Mouse (Mus musculus): ENCODE data around the gene Gbgt1.

DNA sequence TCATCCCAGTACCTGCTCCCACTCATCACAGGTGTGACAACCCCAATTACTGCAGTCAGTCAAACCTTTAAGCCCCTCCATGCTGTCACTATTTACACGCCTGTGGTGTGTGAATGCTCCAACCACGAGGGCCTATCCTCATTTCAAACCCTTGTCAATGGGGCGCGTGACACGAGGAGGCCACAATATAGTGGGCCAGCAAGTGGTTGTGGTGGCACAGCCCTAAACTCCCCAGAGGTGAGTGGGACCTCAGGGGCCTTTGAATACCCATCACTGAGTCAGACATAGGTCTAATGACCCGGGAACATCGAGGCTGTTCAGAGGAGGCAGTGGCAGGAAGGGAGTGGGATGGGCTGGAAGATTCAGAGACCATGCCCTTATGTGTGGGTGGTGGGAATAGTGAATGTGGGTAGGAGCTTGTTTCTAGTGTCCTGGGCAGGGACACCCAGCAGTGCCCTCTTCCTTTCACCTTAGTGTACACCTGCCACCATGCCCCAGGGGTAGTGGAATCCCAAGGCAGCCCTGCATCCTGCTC lies 37.3 kb downstream of the Gbgt1 start:
- TF ChIP-seq CTCF (IDR thresholded peaks at IDR 0.05; ENCODE audit: low read depth, low read length) (no peak), POLR2A (IDR thresholded peaks at IDR 0.05; ENCODE audit: extremely low read depth, insufficient read depth, low read length) (no peak)

Measured in liver, adult 2 months (tissue).